Mouse (Mus musculus) megakaryocyte progenitor cell, adult 5-6 weeks (primary cell): ENCODE results near the gene Ubtd1. TPM values are rescaled to one million over a fixed set of nuclear protein-coding genes. Genes with fewer than 3 reads are reported as not detected.
A peak's percentile ranks its signal among the peaks of the same experiment; 100 is the strongest.

Experiments
- ATAC-seq: replicated peaks from 2 replicates; pipeline ENCODE4 v1.8.0; 2016; ENCODE audit warnings: mild to moderate bottlenecking, moderate TSS enrichment, inconsistent platforms; ENCODE audit not compliant: poor library complexity
- total RNA-seq, 2 experiments: library from RNA; stranded (forward) in 1 of 2; stranded (reverse) in 1 of 2; fragments of 157-497, 149-512 nt in 1 of 2; fragments of 200-1000 nt in 1 of 2; gene quantifications; 2 replicates each; pipeline versions ENCODE4 v1.2.3 to v1.2.4; 2015 to 2017

The Ubtd1 gene
- total RNA-seq, 2 experiments from 2014 or later, result 11.2 to 11.9 TPM

GRCm38 (mm10) chr19:42019011-42019522, 37.5 kb downstream of the Ubtd1 start:
- ATAC-seq, result peak; percentile 62

DNA sequence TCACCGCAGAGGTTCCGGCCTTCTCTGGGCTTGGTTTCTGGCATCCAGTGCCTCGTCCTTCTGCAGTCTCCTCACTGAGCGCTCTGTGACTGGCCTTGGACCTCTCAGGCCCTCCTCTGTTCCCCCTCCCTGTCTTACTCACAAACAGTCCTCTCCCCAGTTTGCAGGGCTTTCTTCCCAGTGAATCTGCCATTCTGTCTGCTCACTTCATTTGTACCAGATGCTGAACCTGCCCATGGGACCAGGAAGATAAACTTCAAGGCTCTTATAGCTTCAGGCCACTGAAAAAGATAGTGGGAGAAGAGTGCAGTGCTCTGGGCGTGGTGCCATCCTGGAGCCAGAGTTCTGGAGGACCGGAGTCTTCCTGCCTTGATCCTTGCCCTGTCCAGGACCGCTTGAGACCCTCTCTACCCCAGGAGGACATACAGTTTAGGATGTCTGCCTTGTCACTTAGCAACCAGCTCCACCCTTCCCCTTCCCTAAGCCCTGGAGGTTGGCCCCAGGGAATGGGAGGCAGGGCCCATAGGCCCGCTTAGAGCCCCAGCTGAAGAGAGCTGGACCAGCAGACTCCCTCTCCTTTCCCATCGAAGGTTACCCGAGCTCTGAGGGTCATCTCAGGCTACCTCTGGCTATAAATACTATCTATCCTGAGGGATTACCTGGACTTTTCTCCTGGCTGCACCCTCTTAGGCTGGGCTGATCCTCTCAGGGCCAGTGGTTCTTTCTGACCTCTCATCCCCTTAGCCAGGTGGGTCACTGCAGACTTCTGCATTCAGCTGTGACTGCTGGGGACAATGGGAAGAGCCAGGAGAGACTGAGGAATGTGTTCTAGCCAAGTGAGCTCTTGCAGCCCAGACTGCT, 40.3 kb downstream of the Ubtd1 start:
- ATAC-seq, result no peak

DNA sequence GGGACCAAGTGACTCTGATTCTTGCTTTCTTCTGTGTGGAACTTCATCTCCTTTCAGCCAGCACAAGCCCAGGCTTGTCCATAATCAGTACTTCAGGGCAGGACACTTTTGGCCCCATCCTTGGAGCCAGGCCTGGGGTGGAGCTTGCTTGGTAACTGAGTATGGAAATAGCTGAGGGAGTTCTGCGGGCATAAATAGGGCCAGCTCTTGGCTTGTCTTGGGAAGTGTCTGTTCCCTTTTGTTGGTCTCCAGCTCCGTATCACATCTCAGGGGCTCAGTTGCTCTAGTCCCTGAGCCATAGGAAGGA, 40.9 kb downstream of the Ubtd1 start:
- no peak for ATAC-seq

DNA sequence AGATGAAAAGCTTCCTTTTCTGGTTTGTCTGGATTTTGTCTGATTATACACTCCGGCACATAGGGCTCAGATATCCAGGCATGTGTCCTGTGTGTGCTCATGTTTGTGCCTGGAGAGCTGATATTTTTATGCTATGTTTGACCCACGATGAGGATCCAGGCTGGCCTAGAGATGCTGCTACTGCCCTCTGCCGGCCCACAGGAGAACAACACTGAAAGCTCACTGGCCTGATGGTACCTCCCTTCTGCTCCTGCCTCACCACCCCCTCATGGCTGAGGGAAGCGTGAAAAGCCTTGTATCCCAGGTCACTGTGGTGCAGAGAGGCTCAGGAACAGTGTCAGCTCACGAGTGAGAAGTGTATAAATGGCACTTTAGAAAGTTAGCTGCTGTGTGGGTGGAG, 44.6 kb downstream of the Ubtd1 start:
- ATAC-seq, result peak; percentile 98

GRCm38 (mm10) chr19:42031112-42031511, 49.5 kb downstream of the Ubtd1 start:
- no peak for ATAC-seq

DNA sequence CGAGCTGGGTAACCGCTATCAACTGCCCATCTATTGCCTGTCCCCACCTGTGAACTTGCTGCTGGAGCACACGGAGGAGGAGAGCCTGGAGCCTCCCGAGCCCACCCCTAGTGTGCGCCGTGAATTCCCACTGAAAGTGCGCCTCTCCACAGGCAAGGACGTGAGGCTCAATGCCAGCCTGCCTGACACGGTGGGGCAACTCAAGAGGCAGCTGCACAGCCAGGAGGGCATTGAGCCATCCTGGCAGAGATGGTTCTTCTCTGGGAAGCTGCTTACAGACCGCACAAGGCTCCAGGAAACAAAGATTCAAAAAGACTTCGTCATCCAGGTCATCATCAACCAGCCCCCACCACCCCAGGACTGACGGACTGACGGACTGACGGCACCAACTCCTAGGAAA, 52.0 kb downstream of the Ubtd1 start:
- ATAC-seq, result no peak

GRCm38 (mm10) chr19:42034146-42034775, 52.7 kb downstream of the Ubtd1 start:
- no peak for ATAC-seq

DNA sequence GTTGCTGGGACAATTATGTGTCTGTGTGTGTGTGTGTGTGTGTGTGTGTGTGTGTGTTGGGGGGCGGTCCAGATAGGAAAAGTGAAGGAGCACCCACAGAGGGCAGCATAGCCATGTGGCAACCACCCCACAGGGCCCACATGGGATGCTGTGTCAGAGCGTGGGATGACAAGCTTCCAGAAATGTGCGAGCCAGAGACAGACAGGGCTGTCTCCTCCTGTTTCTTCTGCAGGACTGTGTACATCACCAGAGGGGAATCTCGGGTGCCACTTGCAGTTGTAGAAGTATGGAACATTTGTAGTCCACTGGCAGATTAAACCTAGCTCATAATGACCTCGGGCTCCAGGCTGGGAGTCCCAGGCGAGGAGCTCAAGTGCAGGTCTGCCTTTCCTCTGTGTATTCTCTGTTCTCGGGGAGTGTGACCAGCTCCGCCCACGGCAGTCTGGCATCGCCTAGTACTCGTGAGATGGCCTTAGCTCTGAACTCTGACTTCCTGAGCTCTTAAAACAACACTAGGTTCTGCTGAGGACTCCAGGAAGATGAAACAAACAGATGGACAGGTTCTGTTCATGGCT, 53.4 kb downstream of the Ubtd1 start:
- ATAC-seq, result no peak

DNA sequence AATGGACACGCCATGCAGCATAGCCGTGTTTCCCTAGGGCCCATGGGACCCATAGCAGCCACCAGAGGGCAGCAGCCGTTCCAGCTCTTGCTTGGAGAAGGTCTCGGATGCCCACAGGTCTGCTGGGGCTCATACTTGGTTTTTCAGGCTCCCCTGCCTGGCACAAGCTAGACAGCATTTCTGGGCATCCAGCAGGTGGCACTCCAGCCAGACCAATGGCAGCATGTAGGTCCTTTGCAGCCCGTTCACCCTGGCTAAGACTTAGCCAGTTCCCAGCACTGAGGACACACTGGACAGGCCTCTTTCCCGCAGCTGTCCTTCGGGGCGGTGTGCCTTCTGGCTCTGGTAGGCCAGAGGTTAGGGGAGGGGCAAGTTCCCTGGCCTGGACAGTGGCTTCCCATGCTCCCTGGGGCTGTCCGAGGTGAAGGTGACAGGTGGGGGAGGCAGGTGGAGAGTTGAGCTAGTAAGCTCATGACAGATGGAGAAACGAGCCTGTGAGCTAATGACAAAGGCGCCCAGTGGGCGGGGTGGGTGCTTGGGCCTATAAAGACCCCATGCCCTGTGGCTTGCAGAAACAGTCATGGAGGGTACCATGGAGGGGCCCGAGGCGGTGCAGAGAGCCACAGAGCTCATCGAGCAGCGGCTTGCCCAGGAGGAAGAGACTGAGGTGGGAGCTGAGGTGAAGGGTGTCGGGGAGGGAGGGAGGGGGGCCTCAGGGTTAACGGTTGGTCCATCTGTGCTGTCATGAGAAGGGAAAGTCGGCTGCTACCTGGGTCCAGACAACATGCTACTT, 54.1 kb downstream of the Ubtd1 start, which contains the start of gene Ankrd2:
Gene Ankrd2, plus strand, starts transcription at position 545 of the 793 bp plus-strand sequence.
- ATAC-seq, result peak; percentile 99

- ATAC-seq, result no peak
These were observed 54.8 kb downstream of the Ubtd1 start for GRCm38 (mm10) chr19:42036357-42036756.

GRCm38 (mm10) chr19:42037167-42037702, 55.7 kb downstream of the Ubtd1 start:
- no peak for ATAC-seq

DNA sequence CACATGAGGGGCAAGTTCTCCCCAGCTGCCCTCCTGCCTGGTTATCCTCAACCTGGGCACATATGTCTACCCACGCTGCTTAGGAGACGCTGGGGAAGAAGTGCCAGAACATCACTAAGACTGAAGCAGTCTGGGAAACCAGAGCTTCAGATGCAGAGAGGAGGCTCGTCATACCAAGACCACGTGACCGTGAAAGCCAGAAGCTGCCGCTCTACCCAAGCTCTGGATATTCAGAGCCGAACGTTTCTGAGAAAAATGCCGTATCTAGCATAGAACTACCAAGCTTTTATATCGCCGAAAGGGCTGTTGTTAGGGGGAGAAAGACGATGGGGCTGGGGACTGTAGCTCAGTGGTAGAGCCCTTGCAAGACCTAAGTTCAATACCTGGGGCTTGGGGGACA, 56.7 kb downstream of the Ubtd1 start:
- no peak for ATAC-seq

DNA sequence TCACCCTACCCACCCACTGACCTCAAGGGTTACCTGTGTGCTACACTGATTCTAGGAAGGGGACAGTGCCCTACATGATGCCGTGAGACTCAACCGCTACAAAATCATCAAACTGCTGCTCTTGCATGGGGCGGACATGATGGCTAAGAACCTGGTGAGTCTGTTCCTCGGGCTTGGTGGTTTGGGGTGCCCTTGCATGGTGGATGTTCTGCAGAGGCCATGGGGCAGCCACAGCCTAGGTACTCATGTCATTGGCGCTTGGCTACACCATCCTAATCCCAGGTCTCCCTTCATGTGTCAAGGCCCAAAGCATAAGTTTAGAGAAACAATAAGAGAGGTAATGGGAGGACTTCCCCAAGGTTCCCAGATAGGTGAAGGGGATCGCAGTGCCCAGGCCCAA, 62.4 kb downstream of the Ubtd1 start:
- ATAC-seq, result no peak

- ATAC-seq, result peak; percentile 98
These were observed 63.9 kb downstream of the Ubtd1 start, which contains the start of gene Hoga1 for GRCm38 (mm10) chr19:42045269-42046102. TSS of gene Hoga1 (plus strand) at chr19:42045610.

DNA sequence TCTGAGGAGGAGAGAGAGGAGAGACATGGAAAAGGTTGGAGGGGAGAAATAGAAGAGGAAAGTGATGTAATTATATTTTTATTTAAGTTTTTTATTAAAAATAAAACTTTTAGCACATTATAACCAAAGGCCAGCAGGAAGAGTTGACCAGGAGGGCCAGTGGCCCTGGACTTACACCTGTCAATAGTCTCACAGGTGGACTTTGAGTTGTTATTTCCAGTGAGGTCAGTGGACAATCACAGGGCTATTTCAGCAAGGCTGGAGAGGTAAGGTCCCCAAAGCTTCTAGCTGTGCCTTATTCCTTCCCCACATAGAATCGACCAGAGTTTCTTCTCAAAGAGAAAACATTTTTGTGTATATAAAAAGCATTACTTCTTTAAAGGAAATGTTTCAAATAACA, 68.7 kb downstream of the Ubtd1 start:
- no peak for ATAC-seq

- ATAC-seq, result no peak
These were observed 69.8 kb downstream of the Ubtd1 start for GRCm38 (mm10) chr19:42051351-42051750.

DNA sequence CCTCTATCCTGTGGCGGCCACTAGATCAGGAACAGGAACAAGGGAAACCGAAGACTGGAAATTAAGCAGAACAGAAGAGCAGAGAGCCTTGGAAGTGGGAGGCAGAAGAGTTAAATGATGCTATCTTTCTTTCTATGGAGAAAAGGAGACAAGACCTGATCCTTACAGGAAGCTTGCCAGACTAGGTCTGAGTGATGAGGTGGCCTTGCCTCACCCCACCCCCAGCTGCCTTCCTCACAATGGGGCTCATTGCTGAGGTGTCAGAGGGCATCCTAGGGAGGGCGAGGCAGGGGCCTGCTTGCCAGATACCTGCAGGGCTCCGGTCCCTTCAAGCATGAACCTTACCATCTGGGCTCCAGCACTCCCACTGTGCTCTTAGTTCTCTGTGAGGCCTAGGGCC, 70.4 kb downstream of the Ubtd1 start, which contains the start of gene 4933411K16Rik:
Gene 4933411K16Rik, plus strand, starts transcription at position 301 of the 400 bp plus-strand sequence.
- no peak for ATAC-seq

DNA sequence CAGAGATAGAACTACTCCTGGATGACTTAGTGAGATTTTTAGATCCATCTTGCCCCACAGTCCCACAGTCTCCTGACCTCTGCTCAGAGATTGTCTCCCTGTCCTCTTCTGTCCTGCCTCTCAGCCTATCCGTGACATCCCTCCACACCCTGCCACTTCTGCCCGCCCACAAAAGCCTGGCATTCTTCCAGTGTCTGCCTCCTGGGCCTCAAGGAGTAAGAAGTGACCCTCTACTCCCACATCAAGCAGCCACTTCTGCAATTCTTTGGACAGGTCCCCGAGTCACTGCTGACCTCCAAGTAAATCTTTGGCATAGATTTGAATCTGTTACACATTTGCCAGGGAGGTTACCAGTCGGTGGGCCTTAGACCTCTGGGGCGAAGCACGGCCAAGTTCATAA, 72.7 kb downstream of the Ubtd1 start:
- ATAC-seq, result 0 out of 2 replicates have a peak, but pooled peaks have one; percentile 34

DNA sequence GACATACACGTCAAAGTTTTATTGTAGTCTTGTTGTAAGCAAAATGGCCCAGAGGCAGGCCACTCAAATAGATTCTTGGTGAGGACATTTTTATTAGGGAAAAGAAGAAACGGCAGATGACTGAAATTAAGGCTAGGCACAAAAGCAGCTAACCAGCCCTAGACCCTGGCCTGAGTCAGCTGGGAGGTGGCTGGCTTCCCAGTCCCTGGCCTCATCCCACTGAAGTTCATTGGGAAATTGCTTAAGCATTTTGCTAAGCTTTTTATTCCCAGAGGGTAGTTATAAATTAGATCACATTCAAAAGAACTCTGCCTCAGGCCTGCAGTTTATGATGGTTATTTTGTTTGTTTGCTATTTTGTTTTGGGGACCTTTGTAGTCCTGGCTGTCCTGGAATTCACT, 74.3 kb downstream of the Ubtd1 start:
- no peak for ATAC-seq
